ENCODE assay signal across 8 mouse cellular contexts in genomic region chr5:36373246-36373891, GRCm38 (mm10). TPM values are rescaled to one million over a fixed set of nuclear protein-coding genes. Genes with fewer than 3 reads are reported as not detected.
DNase-seq lines count a peak whose midpoint lies in the region; ATAC-seq lines count a peak whose summit lies in the region.

No protein-coding gene starts in this region.

- H3K27me3 ChIP-seq in heart, embryonic 16.5 days (ENCODE audit: control insufficient read depth, insufficient read depth, low read length): no peaks in the 10 kb centered on the region
- no peaks in the 10 kb centered on the region for H3K27me3 ChIP-seq in limb, embryonic 11.5 days (ENCODE audit: control insufficient read depth, insufficient read depth, low read length)
- no peaks in the 10 kb centered on the region for H3K27me3 ChIP-seq in forebrain, embryonic 11.5 days (ENCODE audit: control insufficient read depth, insufficient read depth, low read length)

- H3K4me3 ChIP-seq in heart, embryonic 16.5 days (ENCODE audit: low read length): no peak overlapping the region
- H3K4me3 ChIP-seq in limb, embryonic 11.5 days (ENCODE audit: low read depth, low read length): no peak overlapping the region
- no peak overlapping the region for H3K4me3 ChIP-seq in forebrain, embryonic 11.5 days (ENCODE audit: low read depth, low read length)

- H3K27ac ChIP-seq in heart, embryonic 16.5 days (ENCODE audit: low read length): peak overlapping the region; percentile 17; the same call in 1 of the 2 replicates
- H3K27ac ChIP-seq in limb, embryonic 11.5 days (replicated peaks; ENCODE audit: low read depth, low read length): peak overlapping the region; percentile 80
- no peak overlapping the region for H3K27ac ChIP-seq in forebrain, embryonic 11.5 days (ENCODE audit: low read depth, low read length)

- 0 out of 2 replicates have a peak, but pooled peaks have one; percentile 11 for ATAC-seq in heart, embryonic 16.5 days (replicated peaks; ENCODE audit: extremely low read depth, insufficient read depth, low FRiP score)
- peak; percentile 76 for ATAC-seq in limb, embryonic 11.5 days (ENCODE audit: insufficient number of reproducible peaks, low FRiP score, low TSS enrichment, low read depth)
- no peak for ATAC-seq in forebrain, embryonic 11.5 days (replicated peaks; ENCODE audit: low FRiP score)

- no peak overlapping the region for H3K4me2 ChIP-seq in heart, embryonic 16.5 days (ENCODE audit: low read depth, low read length)
- H3K4me2 ChIP-seq in limb, embryonic 11.5 days (ENCODE audit: low read depth, severe bottlenecking): peak overlapping the region; percentile 18; the same call in 1 of the 2 replicates
- no peak overlapping the region for H3K4me2 ChIP-seq in forebrain, embryonic 11.5 days (ENCODE audit: low read depth, low read length, severe bottlenecking)

- peak; percentile 45 to 76 for DNase-seq in heart, adult 18-20 months
- DNase-seq in heart, postnatal 36 days: no peak
- peak; percentile 34 for DNase-seq in T-cell, adult 2 months (ENCODE audit: low spot score)
- peak; percentile 82 for DNase-seq in limb, embryonic 11.5 days (ENCODE audit: low spot score)
- peak; percentile 85 for DNase-seq in retina, postnatal 1 day
- DNase-seq in layer of hippocampus, adult 8-10 months (ENCODE audit: low spot score in 2 of 2): no peak
- DNase-seq in forebrain, embryonic 11.5 days (ENCODE audit: low spot score): no peak

- peaks cover 63% of the 10 kb centered on the region for H3K4me1 ChIP-seq in heart, embryonic 16.5 days (ENCODE audit: control insufficient read depth, insufficient read depth, low read length)
- peaks cover 76% of the 10 kb centered on the region for H3K4me1 ChIP-seq in limb, embryonic 11.5 days (ENCODE audit: control insufficient read depth, insufficient read depth, low read length)
- peaks cover 15% of the 10 kb centered on the region for H3K4me1 ChIP-seq in forebrain, embryonic 11.5 days (replicated peaks; ENCODE audit: control insufficient read depth, insufficient read depth, low read length)

- 29% methylated on average over 11 of the region's 11 CpGs for WGBS in heart, embryonic 16.5 days
- 3% methylated on average over 11 of the region's 11 CpGs for WGBS in limb, embryonic 11.5 days
- 48% methylated on average over 11 of the region's 11 CpGs for WGBS in forebrain, embryonic 11.5 days

- no peaks in the 10 kb centered on the region for H3K36me3 ChIP-seq in heart, embryonic 16.5 days (ENCODE audit: control insufficient read depth, insufficient read depth)
- no peaks in the 10 kb centered on the region for H3K36me3 ChIP-seq in limb, embryonic 11.5 days (ENCODE audit: control insufficient read depth, insufficient read depth, low read length)
- no peaks in the 10 kb centered on the region for H3K36me3 ChIP-seq in forebrain, embryonic 11.5 days (ENCODE audit: control insufficient read depth, insufficient read depth, low read length)

- H3K9me3 ChIP-seq in heart, embryonic 16.5 days (replicated peaks; ENCODE audit: control insufficient read depth, low read length): no peaks in the 10 kb centered on the region
- H3K9me3 ChIP-seq in limb, embryonic 11.5 days (ENCODE audit: control insufficient read depth, low read length): no peaks in the 10 kb centered on the region
- H3K9me3 ChIP-seq in forebrain, embryonic 11.5 days (ENCODE audit: control insufficient read depth, low read length): no peaks in the 10 kb centered on the region

- intact Hi-C loops in heart, postnatal 36 days (cut with DNase I): no loop called here

- H3K9ac ChIP-seq in heart, embryonic 16.5 days (ENCODE audit: low read length): peak overlapping the region; percentile 53; the same call in 1 of the 2 replicates
- no peak overlapping the region for H3K9ac ChIP-seq in limb, embryonic 11.5 days (ENCODE audit: low read length)
- H3K9ac ChIP-seq in forebrain, embryonic 11.5 days (ENCODE audit: low read length): no peak overlapping the region

RNA-seq across cellular contexts. Expression of gene Sorcs2, which starts 24.6 kb away (rescaled TPM):
- 10 to 100 TPM in 1 of 2 experiments, 1 to 10 TPM in 1; 8.2 to 11.0 TPM for total RNA-seq in heart, adult 18-20 months (2021)
- 10 to 100 TPM; 10.5 to 11.4 TPM for total RNA-seq in heart, postnatal 36 days (2021)
- 8.2 and 10.7 TPM in 2 replicates for polyA plus RNA-seq in heart, embryonic 16.5 days (2015; fragmentation: Nextera tagmentation; extraction: Ambion mirVana)
- 6.4 and 8.3 TPM in 2 replicates for polyA plus RNA-seq in limb, embryonic 11.5 days (2014; fragmentation: Nextera tagmentation; extraction: Ambion mirVana)
- 10 to 100 TPM; 46.9 to 54.4 (median 48.9) TPM for total RNA-seq in layer of hippocampus, adult 8-10 months (2022)
- 6.4 and 7.8 TPM in 2 replicates for polyA plus RNA-seq in forebrain, embryonic 11.5 days (2014; fragmentation: Nextera tagmentation; extraction: Ambion mirVana)

Comparison
In these comparisons a context has a peak if more than half of its experiments do, and no peak if none do; other contexts are left out.
1. DNase-seq: peak in heart, adult 18-20 months (2 of 2), T-cell, adult 2 months (single experiment), limb, embryonic 11.5 days (single experiment) and retina, postnatal 1 day (single experiment); none in heart, postnatal 36 days (0 of 2), layer of hippocampus, adult 8-10 months (0 of 2) and forebrain, embryonic 11.5 days (single experiment).